Mouse (Mus musculus) midbrain, embryonic 13.5 days (tissue): ENCODE results near the gene Myh9. TPM values are rescaled to one million over a fixed set of nuclear protein-coding genes. Genes with fewer than 3 reads are reported as not detected.
"Not testable (repeated sequence)": the region's sequence is repeated elsewhere in the genome, so short reads cannot be mapped to it uniquely, and the experiment has no call there.

Source experiments
- ATAC-seq: fragments of 200-750 bp; cut with Nextera tagmentation; 2 replicates; pipeline ENCODE4 v1.8.0; 2017; ENCODE audit warnings: mild to moderate bottlenecking, moderate TSS enrichment, moderate library complexity
- H3K27ac ChIP-seq: fragments of 300-500 bp; sonication (generic); 2 replicates; pipeline ENCODE4 v1.5.1; 2015; ENCODE audit warnings: inconsistent platforms, mild to moderate bottlenecking, moderate library complexity
- H3K27me3 ChIP-seq: fragments of 300-500 bp; sonication (generic); 2 replicates; pipeline ENCODE4 v1.6.1; 2015; ENCODE audit warnings: mild to moderate bottlenecking, inconsistent platforms
- H3K36me3 ChIP-seq: fragments of 300-500 bp; sonication (generic); 2 replicates; pipeline ENCODE4 v1.6.1; 2015; ENCODE audit warnings: mild to moderate bottlenecking, inconsistent platforms
- H3K4me1 ChIP-seq: fragments of 300-500 bp; sonication (generic); replicated peaks from 2 replicates; pipeline ENCODE4 v1.6.1; 2015; ENCODE audit warnings: inconsistent platforms
- H3K4me2 ChIP-seq: fragments of 300-500 bp; sonication (generic); replicated peaks from 2 replicates; pipeline ENCODE4 v1.6.1; 2015; ENCODE audit warnings: moderate library complexity, mild to moderate bottlenecking, inconsistent platforms
- H3K4me3 ChIP-seq: fragments of 300-500 bp; sonication (generic); replicated peaks from 2 replicates; pipeline ENCODE4 v1.5.1; 2015; ENCODE audit warnings: mild to moderate bottlenecking, inconsistent platforms
- H3K9ac ChIP-seq: fragments of 300-500 bp; sonication (generic); replicated peaks from 2 replicates; pipeline ENCODE4 v1.6.1; 2015; ENCODE audit warnings: mild to moderate bottlenecking, inconsistent platforms
- H3K9me3 ChIP-seq: fragments of 300-500 bp; sonication (generic); 2 replicates; pipeline ENCODE4 v1.6.1; 2016; ENCODE audit warnings: mild to moderate bottlenecking, inconsistent platforms
- WGBS: fragments of 180-500 bp; shearing (Covaris S2); methylation state at CpG from one replicate; pipeline ENCODE4 v1.1.7; 2015; 5-methylcytosine and 5-hydroxymethylcytosine counted together
- polyA plus RNA-seq: library from polyadenylated mRNA; unstranded; fragments of >200 nt; fragmentation: Nextera tagmentation; extraction: Ambion mirVana; gene quantifications from 2 replicates; pipeline ENCODE4 v1.2.1, GENCODE M21; 2015

Gene Myh9
- polyA plus RNA-seq, 1 experiment from 2014 or later, result 14.1 TPM

DNA sequence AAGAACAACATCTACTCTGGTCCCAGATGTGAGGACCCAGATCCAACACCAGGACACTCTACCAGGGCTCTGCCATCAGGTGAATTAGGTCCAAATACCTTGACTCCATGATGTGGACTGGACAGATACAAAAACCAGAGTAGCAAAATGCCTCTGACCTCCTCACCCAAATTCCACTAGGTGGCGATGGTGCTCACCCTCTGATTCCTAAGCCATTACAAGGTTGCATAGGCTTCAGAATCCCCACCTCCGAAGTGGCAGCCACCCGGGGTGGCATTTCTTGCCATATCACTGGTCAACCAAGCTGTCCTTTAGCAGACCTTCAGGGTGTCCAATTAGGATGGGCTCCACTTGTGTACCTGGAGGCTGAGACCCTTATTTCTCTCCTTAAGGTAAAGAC lies 114.8 kb downstream of the Myh9 start:
- ATAC-seq, result 0 out of 2 replicates have a peak, but pooled peaks have one; percentile 45
- H3K4me2 ChIP-seq, result not testable (repeated sequence)
- 9% methylated on average over 3 of the region's 3 CpGs for WGBS

DNA sequence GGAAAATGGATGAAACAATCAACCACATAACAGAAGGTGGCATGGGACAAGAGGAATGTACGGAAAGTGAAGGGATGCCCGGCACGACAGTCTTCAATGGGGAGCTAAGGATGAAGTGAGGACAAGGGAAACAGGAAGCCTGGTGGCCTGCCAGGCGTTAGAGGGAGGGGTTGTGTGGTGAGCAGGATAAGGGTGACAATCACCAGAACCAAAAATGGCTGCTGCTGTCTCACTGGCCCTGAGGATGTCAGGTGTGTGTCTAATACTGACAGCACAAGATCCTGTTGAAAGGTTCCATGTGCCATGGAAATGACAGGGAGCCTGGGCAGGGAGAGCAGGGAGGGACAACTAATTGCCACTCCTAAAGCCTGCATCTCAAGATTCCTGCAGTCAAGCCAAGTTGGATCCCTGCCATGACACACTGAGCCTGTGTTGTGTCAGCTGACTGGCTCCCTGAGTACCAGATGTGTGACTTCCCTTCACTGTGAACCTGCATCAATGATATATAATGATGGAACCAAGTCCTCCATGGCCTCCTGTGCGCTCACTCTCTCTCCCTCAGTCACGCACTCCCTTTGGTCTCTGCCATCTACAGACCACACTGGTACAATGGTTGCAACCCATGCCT lies 116.5 kb downstream of the Myh9 start:
- not testable (repeated sequence) for H3K27me3 ChIP-seq, H3K9ac ChIP-seq, H3K9me3 ChIP-seq, H3K27ac ChIP-seq, H3K4me1 ChIP-seq, H3K4me3 ChIP-seq, ATAC-seq, H3K4me2 ChIP-seq, H3K36me3 ChIP-seq
- 88% methylated on average over 6 of the region's 6 CpGs for WGBS

More for the DNA sequence above, 114.8 kb downstream of the Myh9 start:
- not testable (repeated sequence) for H3K36me3 ChIP-seq, H3K27me3 ChIP-seq, H3K9me3 ChIP-seq, H3K27ac ChIP-seq, H3K4me1 ChIP-seq, H3K9ac ChIP-seq, H3K4me3 ChIP-seq

DNA sequence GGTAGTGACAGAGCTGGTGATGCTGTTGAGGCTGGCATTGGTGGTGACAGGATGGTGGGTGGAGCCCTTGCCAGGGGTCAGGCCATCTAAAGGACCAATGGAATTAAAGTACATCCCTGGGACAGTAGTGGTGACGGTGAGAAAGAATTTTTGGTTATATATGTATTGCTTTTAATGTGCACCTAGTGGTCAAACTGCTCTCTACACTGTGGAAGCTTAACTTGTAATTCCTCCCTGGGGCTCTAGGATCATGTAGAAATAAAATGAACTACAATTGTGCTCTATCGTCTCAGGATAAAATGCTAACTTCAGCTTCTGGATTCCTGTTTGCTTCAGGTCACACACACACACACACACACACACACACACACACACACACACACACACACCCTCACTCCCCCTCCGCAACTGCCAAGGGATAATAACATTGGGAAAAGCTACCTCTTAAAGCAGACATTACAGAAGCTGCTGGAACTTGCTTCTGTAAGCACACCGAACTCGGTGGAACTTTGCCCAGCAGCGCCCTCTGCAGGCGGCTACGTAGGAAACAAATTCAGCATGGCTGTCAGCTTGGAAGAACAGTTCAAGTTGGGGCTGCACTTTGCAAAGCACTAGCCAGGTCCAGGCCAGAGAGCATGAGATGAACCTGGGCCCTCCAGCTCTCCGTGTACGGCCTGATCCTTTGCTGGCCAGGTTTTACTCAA lies 117.6 kb downstream of the Myh9 start:
- WGBS, result 24% methylated on average over 2 of the region's 10 CpGs
- ATAC-seq, result not testable (repeated sequence)

DNA sequence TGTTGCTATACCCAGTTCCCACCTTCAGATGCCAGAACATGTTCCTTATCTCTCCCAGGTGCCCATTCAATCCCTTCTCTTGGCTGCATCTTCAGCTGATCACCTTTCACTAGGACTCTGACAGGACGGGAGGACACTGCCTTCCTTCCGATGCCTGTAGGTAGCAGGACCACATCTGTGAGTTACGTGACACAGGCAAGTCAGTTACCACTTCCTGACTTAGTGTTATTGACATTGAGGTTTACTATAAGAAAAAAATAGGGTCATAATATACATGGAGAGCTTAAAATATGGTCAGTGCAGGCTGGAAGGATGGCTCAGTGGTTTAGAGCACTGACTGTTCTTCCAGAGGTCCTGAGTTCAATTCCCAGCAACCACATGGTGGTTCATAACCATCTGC lies 120.5 kb downstream of the Myh9 start:
- not testable (repeated sequence) for H3K4me2 ChIP-seq, H3K4me1 ChIP-seq, H3K27me3 ChIP-seq, H3K9me3 ChIP-seq, H3K36me3 ChIP-seq, ATAC-seq, H3K27ac ChIP-seq, H3K4me3 ChIP-seq, H3K9ac ChIP-seq
- WGBS, result no CpG with 5 or more reads among the region's 3 CpGs

More for the DNA sequence above, 117.6 kb downstream of the Myh9 start:
- not testable (repeated sequence) for H3K27ac ChIP-seq, H3K9ac ChIP-seq, H3K27me3 ChIP-seq, H3K4me1 ChIP-seq, H3K4me3 ChIP-seq, H3K9me3 ChIP-seq, H3K4me2 ChIP-seq, H3K36me3 ChIP-seq

DNA sequence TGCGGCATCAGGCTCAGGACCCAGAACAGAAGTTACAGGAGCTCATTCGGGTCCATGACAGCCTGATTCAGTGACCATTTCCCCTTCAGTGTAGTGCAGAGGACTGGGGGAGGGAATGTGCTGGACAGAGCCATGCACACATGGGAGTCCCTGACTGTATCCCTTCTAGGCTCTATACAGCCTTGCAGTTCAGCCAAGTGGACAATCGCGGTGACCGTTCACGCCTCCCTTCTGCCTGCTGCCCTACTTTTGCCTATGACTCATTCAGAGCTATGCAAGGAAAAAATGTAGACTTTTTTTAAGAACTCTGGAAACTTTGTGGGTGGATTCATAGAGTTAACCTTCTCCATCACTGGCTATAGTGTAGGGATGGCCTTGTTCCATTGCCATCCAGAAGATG lies 123.7 kb downstream of the Myh9 start:
- H3K4me2 ChIP-seq, H3K9me3 ChIP-seq, H3K9ac ChIP-seq, H3K36me3 ChIP-seq, H3K4me3 ChIP-seq, ATAC-seq, H3K27ac ChIP-seq, H3K4me1 ChIP-seq, H3K27me3 ChIP-seq: not testable (repeated sequence)
- WGBS, result 89% methylated on average over 2 of the region's 6 CpGs

Other genes with a start within 250 kb of the Myh9 start
- not detected in 2 replicates for gene Apol10b, start 246.1 kb downstream of the Myh9 start, polyA plus RNA-seq
- gene Gm36245, start 242.9 kb downstream of the Myh9 start, polyA plus RNA-seq, result not detected in 2 replicates
- 0.10 TPM in 1 of 2 replicates, not detected in the other for gene Apol11b, start 198.9 kb downstream of the Myh9 start, polyA plus RNA-seq
- not detected in 2 replicates for gene Apol7e, start 143.3 kb downstream of the Myh9 start, polyA plus RNA-seq
- not detected in 2 replicates for gene Apol9b, start 113.1 kb downstream of the Myh9 start, polyA plus RNA-seq
- gene Apol8, start 85.2 kb downstream of the Myh9 start, polyA plus RNA-seq, result 0.23 TPM in 1 of 2 replicates, not detected in the other
- 227 and 234 TPM in 2 replicates for gene Txn2, start 86.8 kb upstream of the Myh9 start, polyA plus RNA-seq
- 6.9 and 8.1 TPM in 2 replicates for gene Foxred2, start 114.5 kb upstream of the Myh9 start, polyA plus RNA-seq
- 204 and 210 TPM in 2 replicates for gene Eif3d, start 128.6 kb upstream of the Myh9 start, polyA plus RNA-seq